Mouse (Mus musculus): Measurements from ENCODE around the gene Nox4.

GRCm38 (mm10) chr7:87245856-87246579, at the start of gene Nox4:
- TF ChIP-seq CTCF (IDR thresholded peaks at IDR 0.05; ENCODE audit: borderline replicate concordance, extremely low read depth, insufficient read depth, insufficient read length) (no peak), POLR2A (IDR thresholded peaks at IDR 0.05; ENCODE audit: borderline replicate concordance, extremely low read depth, insufficient read depth, insufficient read length, poor library complexity, severe bottlenecking) (no peak)

All from brain, embryonic 14.5 days (tissue).